Mouse (Mus musculus) layer of hippocampus, adult 2 months (tissue): ENCODE data around the gene Tomm22. TPM values are rescaled to one million over a fixed set of nuclear protein-coding genes. Genes with fewer than 3 reads are reported as not detected.

Source experiments
- DNase-seq, 2 experiments: peaks; one replicate each; pipeline ENCODE4 v3.0.0; 2022; ENCODE audit warnings: low spot score in 2 of 2
- H3K27ac ChIP-seq: fragments of 200-600 bp; 2 replicates; pipeline ENCODE4 v1.8.1; 2022
- H3K4me3 ChIP-seq: fragments of 200-600 bp; 2 replicates; pipeline ENCODE4 v1.8.1; 2022; ENCODE audit warnings: mild to moderate bottlenecking
- CTCF ChIP-seq: fragments of 200-600 bp; conservative IDR thresholded peaks from 2 replicates; pipeline ENCODE4 v1.8.1; 2022; ENCODE audit warnings: antibody characterized with exemption, mild to moderate bottlenecking, moderate library complexity
- long read RNA-seq, 2 experiments: library from polyadenylated mRNA; stranded (forward); transcript quantifications; one replicate each; pipeline ENCODE4 v2.0.0; 2021; ENCODE audit warnings: borderline mapping rate in 2 of 2
- total RNA-seq, 2 experiments: library from RNA; stranded (reverse); gene quantifications; 2 replicates each; pipeline ENCODE4 v1.2.3; 2021

Tomm22 gene
- total RNA-seq: 100 to 1,000 TPM in 1 of 2 experiments, 10 to 100 TPM in 1; 99.9 to 105 TPM
- long read RNA-seq, experiment 1, transcript Tomm22-201 (4 exons, 1,569 nt): major isoform, 41 of 47 reads
- long read RNA-seq, experiment 1, partial matches to known transcripts: 4 of 47 reads
- long read RNA-seq, experiment 1, other reads (novel, unspliced or antisense): 0 of 47 reads
- long read RNA-seq, experiment 2, transcript Tomm22-201 (4 exons, 1,569 nt): major isoform, 62 of 66 reads
- long read RNA-seq, experiment 2, partial matches to known transcripts: 0 of 66 reads
- long read RNA-seq, experiment 2, other reads (novel, unspliced or antisense): 3 of 66 reads

DNA sequence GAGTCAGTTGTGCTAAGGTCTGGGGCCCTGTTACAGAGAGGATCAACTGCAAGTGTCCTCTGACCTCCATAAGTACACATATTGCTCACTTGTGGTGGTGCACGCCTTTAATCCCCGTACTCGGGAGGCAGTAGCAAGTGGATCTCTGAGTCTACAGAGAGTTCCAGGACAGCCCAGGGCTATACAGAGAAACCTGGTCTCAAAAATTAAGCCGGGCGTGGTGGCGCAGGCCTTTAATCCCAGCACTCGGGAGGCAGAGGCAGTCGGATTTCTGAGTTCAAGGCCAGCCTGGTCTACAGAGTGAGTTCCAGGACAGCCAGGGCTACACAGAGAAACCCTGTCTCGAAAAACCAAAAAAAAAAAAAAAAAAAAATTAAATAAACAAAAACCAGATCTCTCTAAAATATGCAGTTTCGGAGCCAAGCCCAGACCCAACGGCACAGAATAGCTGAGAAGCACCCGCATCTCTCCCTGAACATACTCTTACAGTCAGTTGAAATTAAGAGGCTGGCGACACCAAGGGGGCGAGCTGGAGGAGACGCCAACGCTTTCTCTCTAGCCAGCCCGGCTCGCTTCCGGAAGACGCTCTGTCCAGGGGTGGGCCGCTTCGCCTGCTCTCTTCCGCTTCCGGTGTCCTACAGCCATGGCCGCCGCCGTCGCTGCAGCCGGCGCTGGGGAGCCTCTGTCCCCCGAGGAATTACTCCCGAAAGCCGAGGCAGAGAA is at the start of gene Tomm22:
Gene Tomm22, plus strand, starts transcription at position 613 of the 723 bp plus-strand sequence.
- peak within 1 kb of the TSS; percentile 85 for H3K4me3 ChIP-seq
- TF ChIP-seq CTCF: peak; percentile 70
- H3K27ac ChIP-seq: peak within 1 kb of the TSS; percentile 90
- DNase-seq: peak; percentile 90 to 94

- H3K4me3 ChIP-seq: no peak overlapping the region
- TF ChIP-seq CTCF: no peak
- H3K27ac ChIP-seq: no peak overlapping the region
- DNase-seq: no peak
These were observed 40.2 kb upstream of the Tomm22 start for GRCm38 (mm10) chr15:79630471-79630870.

DNA sequence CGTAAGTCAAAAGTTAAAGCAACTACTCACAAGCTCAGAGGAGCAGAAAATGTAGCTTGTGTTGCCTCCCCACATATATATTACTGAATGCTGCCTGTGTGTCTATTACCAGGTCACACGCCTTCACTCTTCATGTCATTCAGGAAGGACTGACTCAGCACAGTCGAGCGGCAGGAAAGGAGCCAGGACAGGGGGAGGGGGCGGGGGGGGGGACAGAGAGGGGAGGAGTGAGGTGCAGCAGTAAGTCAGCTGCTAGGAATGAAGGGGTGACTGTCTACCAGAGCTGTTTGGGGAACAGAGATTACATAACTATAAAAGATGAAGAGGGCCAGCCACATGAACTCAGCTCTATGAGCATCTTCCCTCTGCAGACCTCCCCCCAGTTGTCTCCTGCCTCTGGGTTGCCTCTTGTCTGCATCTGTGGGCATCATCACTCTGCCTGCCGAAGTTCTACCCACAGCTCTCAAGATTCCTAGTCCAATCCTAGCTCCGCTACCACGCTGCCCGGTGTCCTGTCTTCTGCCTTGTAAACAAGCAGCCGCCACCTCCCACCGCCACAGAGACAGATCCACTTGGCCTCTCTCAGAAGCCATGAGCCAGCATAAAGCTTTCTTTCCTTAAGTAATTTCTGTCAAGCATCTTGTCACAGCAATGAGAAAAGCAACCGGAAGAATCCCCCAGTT is 29.4 kb upstream of the Tomm22 start:
- DNase-seq: no peak
- H3K4me3 ChIP-seq: no peak overlapping the region
- peak overlapping the region; percentile 62; the same call in 1 of the 2 replicates for H3K27ac ChIP-seq
- no peak for TF ChIP-seq CTCF

GRCm38 (mm10) chr15:79645483-79645882 is 25.2 kb upstream of the Tomm22 start:
- no peak overlapping the region for H3K27ac ChIP-seq
- no peak for DNase-seq
- no peak overlapping the region for H3K4me3 ChIP-seq
- no peak for TF ChIP-seq CTCF

DNA sequence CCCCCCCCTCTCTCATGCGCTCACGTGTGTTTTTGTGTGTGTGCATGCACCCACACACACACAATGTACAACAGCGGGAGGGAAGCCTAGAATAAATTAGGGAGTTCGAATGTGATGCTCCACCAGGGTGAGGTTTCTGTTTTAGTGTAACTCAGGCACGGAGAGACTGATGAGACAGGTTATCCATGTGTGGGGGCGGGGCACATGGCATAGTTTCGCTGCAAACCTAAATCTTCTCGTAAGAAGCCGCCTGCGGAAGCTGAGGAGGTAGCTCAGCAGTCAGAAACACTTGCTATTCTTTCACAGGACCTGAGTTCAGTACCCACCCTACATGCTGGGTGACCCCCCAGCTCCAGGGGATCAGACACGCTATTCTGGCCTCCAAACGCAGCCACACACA is 22.5 kb upstream of the Tomm22 start:
- no peak overlapping the region for H3K4me3 ChIP-seq
- H3K27ac ChIP-seq: no peak overlapping the region
- TF ChIP-seq CTCF: no peak
- DNase-seq: no peak

DNA sequence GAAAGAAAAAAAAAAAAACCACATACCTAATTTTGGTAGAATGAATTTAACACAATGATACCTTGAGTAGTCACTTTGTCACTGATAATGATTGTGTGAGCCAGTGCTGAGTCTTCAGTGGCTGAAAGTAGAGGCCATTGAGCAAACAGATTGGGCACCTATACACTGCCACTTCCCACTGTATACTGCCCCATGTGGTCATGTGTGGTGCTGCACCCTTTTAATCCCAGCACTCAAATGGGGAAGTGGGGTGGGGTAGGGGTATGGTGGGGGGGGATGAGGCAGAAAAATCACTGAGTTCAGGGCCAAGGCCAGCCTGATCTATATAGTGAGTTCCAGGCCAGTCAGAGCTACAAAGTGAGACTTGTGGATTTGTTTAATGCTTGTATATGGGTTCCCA is 20.1 kb upstream of the Tomm22 start:
- H3K27ac ChIP-seq: no peak overlapping the region
- no peak overlapping the region for H3K4me3 ChIP-seq
- TF ChIP-seq CTCF: peak; percentile 79
- DNase-seq: peak in 1 of 2 experiments; percentile 30

DNA sequence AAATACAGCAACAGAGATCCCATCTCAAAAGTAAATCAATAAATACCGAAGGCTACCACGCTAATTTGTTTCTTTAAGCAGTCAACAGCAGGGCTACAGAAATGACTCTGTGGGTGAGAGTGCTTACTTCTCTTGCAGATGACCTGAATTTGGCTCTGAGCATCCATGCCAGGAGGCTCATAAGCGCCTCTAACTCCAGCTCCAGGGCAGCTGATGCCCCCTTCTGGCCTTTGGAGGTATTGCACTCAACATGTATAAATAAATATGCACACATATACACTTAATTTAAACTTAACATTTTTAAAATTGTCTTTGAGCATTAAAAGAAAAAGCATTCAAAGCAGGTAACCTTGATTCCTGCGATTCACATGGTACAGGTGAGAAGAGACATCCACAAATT is 19.2 kb upstream of the Tomm22 start:
- DNase-seq: no peak

DNA sequence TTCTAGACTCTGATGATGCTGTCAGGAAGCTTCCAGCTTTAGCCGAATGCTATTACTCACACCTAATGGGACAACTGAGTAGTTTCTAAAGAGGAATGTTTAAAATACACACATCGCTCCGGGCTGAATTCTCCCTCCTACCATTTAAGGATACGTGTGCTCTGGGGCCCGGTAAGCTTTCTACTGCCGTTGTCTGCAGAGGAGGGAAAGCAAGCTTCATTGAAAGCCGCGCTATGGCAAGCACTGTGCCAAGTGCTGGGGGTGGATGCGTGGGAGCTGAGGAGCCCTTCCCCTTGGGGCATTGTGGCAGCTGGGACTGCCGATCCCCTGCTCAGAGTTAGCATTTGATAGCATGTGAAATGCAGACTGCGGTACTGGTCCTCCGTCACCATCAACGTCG is 14.2 kb upstream of the Tomm22 start:
- DNase-seq: peak; percentile 52 to 56

More for the DNA sequence above, 19.2 kb upstream of the Tomm22 start:
- H3K27ac ChIP-seq: no peak overlapping the region
- no peak overlapping the region for H3K4me3 ChIP-seq
- TF ChIP-seq CTCF: peak; percentile 73

DNA sequence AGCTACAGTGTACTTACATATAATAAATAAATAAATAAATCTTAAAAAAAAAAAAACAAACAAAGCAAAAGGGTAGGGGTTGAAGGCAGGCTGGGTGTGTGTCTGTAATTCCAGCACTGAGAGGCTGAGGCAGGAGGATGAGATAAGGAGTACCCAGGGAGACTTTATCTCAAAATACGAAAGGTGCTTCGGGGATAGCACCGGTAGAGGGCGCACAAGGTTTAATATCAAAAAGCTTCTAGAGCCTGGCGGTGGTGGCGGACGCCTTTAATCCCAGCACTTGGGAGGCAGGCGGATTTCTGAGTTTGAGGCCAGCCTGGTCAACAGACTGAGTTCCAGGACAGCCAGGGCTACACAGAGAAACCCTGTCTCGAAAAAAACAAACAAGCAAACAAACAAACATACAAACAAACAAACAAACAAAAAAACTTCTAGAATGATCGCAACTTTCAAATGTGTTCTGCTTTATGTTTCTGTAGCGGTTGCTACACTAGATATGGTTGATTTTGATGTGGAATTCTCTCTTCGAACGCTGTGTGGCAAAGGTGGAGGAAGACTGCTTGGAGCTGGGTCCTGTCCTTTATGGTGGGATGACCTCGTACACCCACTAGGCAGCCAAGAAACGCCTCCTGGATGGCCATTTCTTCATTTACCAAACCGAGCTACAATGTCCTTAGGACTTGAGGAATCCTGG is 12.7 kb upstream of the Tomm22 start:
- DNase-seq: peak; percentile 83 to 88
- peak; percentile 82 for TF ChIP-seq CTCF

More for the DNA sequence above, 14.2 kb upstream of the Tomm22 start:
- peak overlapping the region; percentile 67 for H3K27ac ChIP-seq
- TF ChIP-seq CTCF: no peak
- 0 out of 2 replicates have a peak overlapping the region, but pooled peaks have one; percentile 5 for H3K4me3 ChIP-seq

GRCm38 (mm10) chr15:79658531-79659375 is 11.9 kb upstream of the Tomm22 start, which contains the start of the genes Fam227a and Cby1:
Gene Fam227a (minus strand): TSS chr15:79658956.
Gene Cby1 (plus strand): TSS chr15:79659199.
- TF ChIP-seq CTCF: no peak
- Histone ChIP-seq H3K27ac (peak within 1 kb of the TSS; percentile 100), H3K4me3 (peak within 1 kb of the TSS; percentile 87)
- DNase-seq: peak; percentile 92 to 95

More for the DNA sequence above, 12.7 kb upstream of the Tomm22 start:
- H3K27ac ChIP-seq: peak overlapping the region; percentile 100
- peak overlapping the region; percentile 87 for H3K4me3 ChIP-seq

GRCm38 (mm10) chr15:79661852-79662251 is 8.8 kb upstream of the Tomm22 start:
- H3K27ac ChIP-seq: no peak overlapping the region
- no peak for DNase-seq
- TF ChIP-seq CTCF: peak; percentile 73
- no peak overlapping the region for H3K4me3 ChIP-seq
